Mouse (Mus musculus): ENCODE data around the gene Shcbp1l. TPM values are rescaled to one million over a fixed set of nuclear protein-coding genes. Genes with fewer than 3 reads are reported as not detected.
A peak's percentile ranks its signal among the peaks of the same experiment; 100 is the strongest.
"Not testable (repeated sequence)": the region's sequence is repeated elsewhere in the genome, so short reads cannot be mapped to it uniquely, and the experiment has no call there.

Gene Shcbp1l
- total and polyA plus RNA-seq, 3 experiments = 5.6 to 36.0 (median 9.1) TPM

DNA sequence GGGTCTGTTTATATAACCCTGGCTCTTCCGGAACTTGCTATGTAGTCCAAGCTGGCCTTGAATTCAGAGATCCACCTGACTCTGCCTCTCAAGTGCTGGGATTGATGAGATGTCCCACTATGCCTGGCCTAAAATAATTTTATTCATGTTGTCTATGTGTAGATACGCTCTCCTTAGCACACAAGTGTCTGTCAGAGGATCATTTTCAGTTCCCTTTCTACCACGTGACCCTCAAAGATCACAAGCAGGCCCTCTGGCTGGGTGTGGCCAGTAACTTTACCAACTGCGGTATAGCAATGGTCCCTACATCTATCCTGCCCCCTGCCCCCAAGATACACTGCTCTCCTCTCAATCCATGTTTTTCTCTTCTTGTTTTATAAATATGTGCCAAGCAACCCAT lies 10.0 kb upstream of the Shcbp1l start:
- ATAC-seq (ENCODE audit: extremely low read depth, insufficient number of reproducible peaks, low FRiP score, poor library complexity, severe bottlenecking) = peak; percentile 59; the same call in 1 of the 2 replicates
- H3K4me3 ChIP-seq (ENCODE audit: low read depth, low read length) = no peak overlapping the region; the same call in 1 of the 2 replicates
- TF ChIP-seq GATA2 (IDR thresholded peaks at IDR 0.05; ENCODE audit: borderline replicate concordance, low read depth, low read length) (no peak), TAL1 (conservative IDR thresholded peaks at IDR 0.05; ENCODE audit: low read depth, low read length) (no peak), GATA1 (IDR thresholded peaks at IDR 0.05; ENCODE audit: borderline replicate concordance, low read length) (no peak), CTCF (IDR thresholded peaks at IDR 0.05; ENCODE audit: low read depth, low read length) (no peak), POLR2AphosphoS5 (IDR thresholded peaks at IDR 0.05; ENCODE audit: insufficient replicate concordance, low read depth, low read length) (no peak)
- H3K4me1 ChIP-seq (ENCODE audit: insufficient read depth, low read depth, low read length) = peaks cover 43% of the 10 kb centered on the region
- no peaks in the 10 kb centered on the region for H3K9me3 ChIP-seq (replicated peaks)
- DNase-seq (ENCODE audit: low spot score) = peak; percentile 42
- no peaks in the 10 kb centered on the region for H3K27me3 ChIP-seq (ENCODE audit: insufficient read depth, low read length)
- H3K36me3 ChIP-seq (replicated peaks) = no peaks in the 10 kb centered on the region

DNA sequence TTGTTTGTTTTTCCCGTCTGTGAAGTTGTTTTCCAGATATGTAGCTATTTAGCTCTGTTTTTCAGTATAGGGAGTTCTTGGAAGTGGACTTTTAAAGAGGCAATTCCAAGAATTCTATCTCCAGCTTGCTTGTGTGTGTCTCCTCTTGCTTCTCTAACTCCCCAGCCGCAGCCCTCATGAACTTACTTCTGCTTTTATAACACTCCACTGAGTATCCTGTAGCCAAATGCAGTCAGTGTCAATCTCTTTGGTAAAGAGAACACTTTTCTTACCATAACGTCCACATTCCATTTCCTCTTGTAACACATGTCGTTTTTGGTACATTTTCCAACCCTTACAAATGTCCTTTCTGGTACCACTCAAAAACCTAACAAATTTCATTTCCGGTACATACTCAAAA lies 9.2 kb upstream of the Shcbp1l start:
- not testable (repeated sequence) for H3K36me3 ChIP-seq (replicated peaks); DNase-seq (ENCODE audit: low spot score); H3K9me3 ChIP-seq (replicated peaks); H3K27me3 ChIP-seq (ENCODE audit: insufficient read depth, low read length); H3K4me3 ChIP-seq (ENCODE audit: low read depth, low read length)
- ATAC-seq (ENCODE audit: extremely low read depth, insufficient number of reproducible peaks, low FRiP score, poor library complexity, severe bottlenecking) = peak; percentile 12; the same call in 1 of the 2 replicates
- H3K4me1 ChIP-seq (ENCODE audit: insufficient read depth, low read depth, low read length) = peaks cover 36% of the 10 kb centered on the region

DNA sequence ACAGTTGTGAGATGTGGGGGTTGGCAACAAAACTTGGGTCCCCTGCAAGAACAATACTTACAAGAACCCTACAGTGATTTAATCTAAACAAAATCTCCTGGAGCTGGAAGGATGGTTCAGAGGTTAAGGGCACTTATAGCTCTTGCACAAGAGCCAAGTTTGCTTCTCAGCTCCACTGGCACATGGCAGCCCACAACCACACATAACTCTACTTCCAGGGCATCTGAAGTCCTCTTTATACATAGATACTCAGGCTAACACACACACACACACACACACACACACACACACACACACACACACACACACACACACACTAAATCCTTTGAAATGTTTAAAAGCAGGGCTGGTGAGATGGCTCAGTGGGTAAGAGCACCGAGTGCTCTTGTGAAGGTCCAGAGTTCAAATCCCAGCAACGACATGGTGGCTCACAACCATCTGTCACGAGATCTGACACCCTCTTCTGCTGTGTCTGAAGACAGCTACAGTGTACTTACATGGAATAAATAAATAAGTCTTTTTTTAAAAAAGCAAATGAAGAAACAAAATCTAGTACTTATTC lies 8.6 kb upstream of the Shcbp1l start:
- not testable (repeated sequence) for H3K27me3 ChIP-seq (ENCODE audit: insufficient read depth, low read length); ATAC-seq (ENCODE audit: extremely low read depth, insufficient number of reproducible peaks, low FRiP score, poor library complexity, severe bottlenecking); H3K36me3 ChIP-seq (replicated peaks); DNase-seq (ENCODE audit: low spot score); H3K9me3 ChIP-seq (replicated peaks); H3K4me3 ChIP-seq (ENCODE audit: low read depth, low read length)
- H3K4me1 ChIP-seq (ENCODE audit: insufficient read depth, low read depth, low read length) = peaks cover 36% of the 10 kb centered on the region

DNA sequence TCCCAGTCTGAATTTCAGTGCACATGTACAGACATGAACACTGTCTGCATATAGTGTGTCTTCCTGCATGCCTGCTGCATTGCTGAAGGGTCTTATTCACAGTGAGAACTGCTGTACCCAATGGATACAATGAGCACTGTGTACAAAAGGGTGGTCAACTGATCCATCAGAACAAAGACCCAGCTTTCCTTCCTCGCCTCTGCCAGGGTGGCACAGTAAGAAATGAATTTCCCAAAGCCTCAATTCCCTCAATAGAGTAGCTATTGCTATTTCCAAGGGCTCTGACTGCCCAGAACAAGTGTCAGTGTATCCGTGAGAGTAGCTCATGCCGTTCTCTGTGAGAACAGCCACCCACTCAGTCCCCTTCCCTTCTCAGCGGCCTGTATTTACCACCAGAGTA lies 7.2 kb upstream of the Shcbp1l start:
- H3K4me3 ChIP-seq (ENCODE audit: low read depth, low read length) = not testable (repeated sequence)

DNA sequence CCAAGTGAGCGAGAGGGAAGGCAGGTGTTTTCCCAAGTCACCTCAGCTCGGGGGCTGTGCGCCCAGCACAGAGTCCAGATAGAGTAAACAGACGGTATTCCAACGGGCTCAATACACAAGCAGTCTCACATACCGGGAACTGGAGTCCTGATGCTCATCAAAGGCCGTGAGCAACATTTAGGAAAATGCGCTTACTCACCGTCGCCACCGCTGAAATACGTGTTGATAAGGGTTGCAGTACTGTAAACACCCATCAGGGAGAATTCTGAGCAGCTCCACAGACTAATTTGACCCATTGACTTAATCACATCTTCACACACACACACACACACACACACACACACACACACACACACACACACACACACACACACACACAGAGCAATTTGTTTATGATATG lies 691 bp upstream of the Shcbp1l start:
- DNase-seq (ENCODE audit: low spot score) (peak; percentile 34), ATAC-seq (ENCODE audit: extremely low read depth, insufficient number of reproducible peaks, low FRiP score, poor library complexity, severe bottlenecking) (peak; percentile 58)
- TF ChIP-seq GATA1 (IDR thresholded peaks at IDR 0.05; ENCODE audit: borderline replicate concordance, low read length) (no peak), TAL1 (conservative IDR thresholded peaks at IDR 0.05; ENCODE audit: low read depth, low read length) (no peak), POLR2AphosphoS5 (IDR thresholded peaks at IDR 0.05; ENCODE audit: insufficient replicate concordance, low read depth, low read length) (no peak), GATA2 (IDR thresholded peaks at IDR 0.05; ENCODE audit: borderline replicate concordance, low read depth, low read length) (no peak), CTCF (IDR thresholded peaks at IDR 0.05; ENCODE audit: low read depth, low read length) (no peak)
- Histone ChIP-seq H3K9me3 (replicated peaks) (no peaks in the 10 kb centered on the region), H3K4me3 (ENCODE audit: low read depth, low read length) (peak overlapping the region; percentile 73), H3K36me3 (replicated peaks) (peaks cover 10% of the 10 kb centered on the region), H3K4me1 (ENCODE audit: insufficient read depth, low read depth, low read length) (peaks cover 45% of the 10 kb centered on the region), H3K27me3 (ENCODE audit: insufficient read depth, low read length) (no peaks in the 10 kb centered on the region)

More for the DNA sequence above, 7.2 kb upstream of the Shcbp1l start:
- DNase-seq (ENCODE audit: low spot score); H3K36me3 ChIP-seq (replicated peaks); ATAC-seq (ENCODE audit: extremely low read depth, insufficient number of reproducible peaks, low FRiP score, poor library complexity, severe bottlenecking); H3K9me3 ChIP-seq (replicated peaks); H3K27me3 ChIP-seq (ENCODE audit: insufficient read depth, low read length): not testable (repeated sequence)
- H3K4me1 ChIP-seq (ENCODE audit: insufficient read depth, low read depth, low read length) = peaks cover 36% of the 10 kb centered on the region

DNA sequence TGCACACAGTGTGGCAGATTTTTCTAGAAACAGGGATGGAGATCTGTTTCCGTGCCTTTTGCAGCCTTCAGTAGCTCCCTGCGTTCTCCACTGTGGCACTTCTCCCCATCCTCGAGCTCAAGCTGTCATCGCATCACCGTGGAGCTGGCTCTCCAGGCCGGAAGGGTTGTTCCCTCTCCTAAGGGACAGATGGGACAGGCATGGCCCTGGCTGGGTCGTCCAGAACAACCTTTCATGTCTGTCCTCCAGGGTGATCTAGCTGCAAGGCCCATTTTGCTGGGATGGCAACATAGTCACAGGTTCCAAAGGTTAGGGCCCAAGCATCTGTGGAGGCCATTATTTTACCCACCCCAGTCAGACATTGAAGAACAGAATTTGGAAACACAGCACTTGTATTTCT lies 6.2 kb downstream of the Shcbp1l start:
- Histone ChIP-seq H3K9me3 (replicated peaks) (no peaks in the 10 kb centered on the region), H3K4me3 (ENCODE audit: low read depth, low read length) (no peak overlapping the region), H3K36me3 (replicated peaks) (peaks cover 35% of the 10 kb centered on the region), H3K27me3 (ENCODE audit: insufficient read depth, low read length) (no peaks in the 10 kb centered on the region), H3K4me1 (ENCODE audit: insufficient read depth, low read depth, low read length) (peaks cover 24% of the 10 kb centered on the region)
- no peak for ATAC-seq (ENCODE audit: extremely low read depth, insufficient number of reproducible peaks, low FRiP score, poor library complexity, severe bottlenecking)
- TF ChIP-seq POLR2AphosphoS5 (IDR thresholded peaks at IDR 0.05; ENCODE audit: insufficient replicate concordance, low read depth, low read length) = no peak
- DNase-seq (ENCODE audit: low spot score) = no peak

DNA sequence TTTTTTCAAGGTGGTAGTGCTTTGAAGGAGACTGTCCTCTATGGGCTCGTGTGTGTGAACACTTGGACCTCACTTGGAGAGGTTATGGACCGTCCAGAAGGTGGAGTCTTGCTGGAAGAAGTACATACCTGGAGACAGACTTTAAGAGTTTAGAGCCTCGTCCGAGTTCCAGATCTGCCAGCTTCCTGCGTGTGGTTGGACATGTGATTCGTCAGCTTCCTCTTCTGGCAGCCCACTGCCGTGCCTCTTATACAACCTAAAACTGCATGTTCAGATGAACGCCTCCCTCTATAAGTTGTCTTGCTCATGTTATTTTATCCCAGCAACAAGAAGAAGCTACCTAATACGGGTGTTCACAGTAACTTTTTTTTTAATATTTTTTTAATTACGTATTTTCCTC lies 6.7 kb downstream of the Shcbp1l start:
- no peak for DNase-seq (ENCODE audit: low spot score)

More for the DNA sequence above, 6.7 kb downstream of the Shcbp1l start:
- Histone ChIP-seq H3K36me3 (replicated peaks) (peaks cover 40% of the 10 kb centered on the region), H3K9me3 (replicated peaks) (no peaks in the 10 kb centered on the region), H3K4me3 (ENCODE audit: low read depth, low read length) (no peak overlapping the region), H3K4me1 (ENCODE audit: insufficient read depth, low read depth, low read length) (peaks cover 20% of the 10 kb centered on the region), H3K27me3 (ENCODE audit: insufficient read depth, low read length) (no peaks in the 10 kb centered on the region)
- ATAC-seq (ENCODE audit: extremely low read depth, insufficient number of reproducible peaks, low FRiP score, poor library complexity, severe bottlenecking) = peak; percentile 45; the same call in 1 of the 2 replicates
- TF ChIP-seq GATA1 (IDR thresholded peaks at IDR 0.05; ENCODE audit: borderline replicate concordance, low read length) = no peak
- TF ChIP-seq POLR2AphosphoS5 (IDR thresholded peaks at IDR 0.05; ENCODE audit: insufficient replicate concordance, low read depth, low read length) = no peak
- TF ChIP-seq GATA2 (IDR thresholded peaks at IDR 0.05; ENCODE audit: borderline replicate concordance, low read depth, low read length) = no peak
- no peak for TF ChIP-seq CTCF (IDR thresholded peaks at IDR 0.05; ENCODE audit: low read depth, low read length)
- no peak for TF ChIP-seq TAL1 (conservative IDR thresholded peaks at IDR 0.05; ENCODE audit: low read depth, low read length)
